Mouse (Mus musculus): ENCODE measurements around the gene Ccs. TPM values are rescaled to one million over a fixed set of nuclear protein-coding genes. Genes with fewer than 3 reads are reported as not detected.

Gene Ccs
- total and polyA plus RNA-seq, 2 experiments from 2014 or later, result 41.8 to 58.6 TPM

- peaks cover 22% of the 10 kb centered on the region for H3K4me1 ChIP-seq (ENCODE audit: control insufficient read depth, insufficient read depth)
- no peak overlapping the region for H3K9ac ChIP-seq (replicated peaks; ENCODE audit: low read depth, low read length)
- ATAC-seq (ENCODE audit: insufficient read depth, low read depth) (no peak), DNase-seq (ENCODE audit: low spot score) (no peak)
- H3K9me3 ChIP-seq (replicated peaks; ENCODE audit: control insufficient read depth, low read length), result no peaks in the 10 kb centered on the region
- WGBS, result 93% methylated on average over 2 of the region's 2 CpGs
- no peak overlapping the region for H3K4me2 ChIP-seq (ENCODE audit: low read depth, low read length)
- no peaks in the 10 kb centered on the region for H3K27me3 ChIP-seq (ENCODE audit: control insufficient read depth, insufficient read depth, low read length)
- no peak for TF ChIP-seq EP300 (IDR thresholded peaks at IDR 0.05; ENCODE audit: low read depth)
- peaks cover 73% of the 10 kb centered on the region for H3K36me3 ChIP-seq (replicated peaks; ENCODE audit: control insufficient read depth, insufficient read depth, low read length)
- no peak overlapping the region for H3K27ac ChIP-seq (ENCODE audit: low read depth)
- no peak overlapping the region for H3K4me3 ChIP-seq (ENCODE audit: low read depth, low read length)
Measured at GRCm38 (mm10) chr19:4786313-4786712, 52.8 kb downstream of the Ccs start.

GRCm38 (mm10) chr19:4785206-4785605, 53.9 kb downstream of the Ccs start:
- H3K27ac ChIP-seq (ENCODE audit: low read depth), result peak overlapping the region; percentile 58; the same call in 1 of the 2 replicates
- H3K36me3 ChIP-seq (replicated peaks; ENCODE audit: control insufficient read depth, insufficient read depth, low read length), result peaks cover 66% of the 10 kb centered on the region
- H3K9ac ChIP-seq (replicated peaks; ENCODE audit: low read depth, low read length), result no peak overlapping the region
- WGBS, result 66% methylated on average over 7 of the region's 7 CpGs
- ATAC-seq (ENCODE audit: insufficient read depth, low read depth) (no peak), DNase-seq (ENCODE audit: low spot score) (no peak)
- peaks cover 25% of the 10 kb centered on the region for H3K4me1 ChIP-seq (ENCODE audit: control insufficient read depth, insufficient read depth)
- TF ChIP-seq EP300 (IDR thresholded peaks at IDR 0.05; ENCODE audit: low read depth), result no peak
- no peak for TF ChIP-seq CTCF (IDR thresholded peaks at IDR 0.05; ENCODE audit: low read depth)
- no peaks in the 10 kb centered on the region for H3K27me3 ChIP-seq (ENCODE audit: control insufficient read depth, insufficient read depth, low read length)
- H3K9me3 ChIP-seq (replicated peaks; ENCODE audit: control insufficient read depth, low read length), result no peaks in the 10 kb centered on the region
- H3K4me2 ChIP-seq (ENCODE audit: low read depth, low read length), result no peak overlapping the region
- no peak overlapping the region for H3K4me3 ChIP-seq (ENCODE audit: low read depth, low read length)

GRCm38 (mm10) chr19:4782891-4783290, 56.2 kb downstream of the Ccs start:
- no peak for ATAC-seq (ENCODE audit: insufficient read depth, low read depth)
- 71% methylated on average over 2 of the region's 2 CpGs for WGBS

More at GRCm38 (mm10) chr19:4782891-4783290, 56.2 kb downstream of the Ccs start:
- Histone ChIP-seq H3K36me3 (replicated peaks; ENCODE audit: control insufficient read depth, insufficient read depth, low read length) (peaks cover 74% of the 10 kb centered on the region), H3K27ac (ENCODE audit: low read depth) (no peak overlapping the region), H3K4me1 (ENCODE audit: control insufficient read depth, insufficient read depth) (peaks cover 25% of the 10 kb centered on the region; the same call in 1 of the 2 replicates), H3K9ac (replicated peaks; ENCODE audit: low read depth, low read length) (no peak overlapping the region), H3K4me2 (ENCODE audit: low read depth, low read length) (no peak overlapping the region), H3K27me3 (ENCODE audit: control insufficient read depth, insufficient read depth, low read length) (no peaks in the 10 kb centered on the region), H3K4me3 (ENCODE audit: low read depth, low read length) (no peak overlapping the region), H3K9me3 (replicated peaks; ENCODE audit: control insufficient read depth, low read length) (no peaks in the 10 kb centered on the region)
- no peak for DNase-seq (ENCODE audit: low spot score)
- TF ChIP-seq CTCF (IDR thresholded peaks at IDR 0.05; ENCODE audit: low read depth) (no peak), EP300 (IDR thresholded peaks at IDR 0.05; ENCODE audit: low read depth) (no peak)

Other genes with a start within 250 kb of the Ccs start
- gene Lrfn4, start 223.7 kb downstream of the Ccs start, total RNA-seq (2014; rRNA removed; ENCODE audit: low replicate concordance), result 32.2 and 45.8 TPM in 2 replicates
- 1.7 and 1.9 TPM in 2 replicates for gene Lrfn4, start 223.7 kb downstream of the Ccs start, polyA plus RNA-seq (2015; fragmentation: Nextera tagmentation; extraction: Ambion mirVana)
- gene Rce1, start 213.7 kb downstream of the Ccs start, total RNA-seq (2014; rRNA removed; ENCODE audit: low replicate concordance), result 60.6 and 64.6 TPM in 2 replicates
- 24.8 and 25.6 TPM in 2 replicates for gene Rce1, start 213.7 kb downstream of the Ccs start, polyA plus RNA-seq (2015; fragmentation: Nextera tagmentation; extraction: Ambion mirVana)
- gene Gm960, start 140.7 kb downstream of the Ccs start, total RNA-seq (2014; rRNA removed; ENCODE audit: low replicate concordance), result 0.43 TPM in 1 of 2 replicates, not detected in the other
- 0.54 and 1.6 TPM in 2 replicates for gene Gm960, start 140.7 kb downstream of the Ccs start, polyA plus RNA-seq (2015; fragmentation: Nextera tagmentation; extraction: Ambion mirVana)
- gene Sptbn2, start 128.2 kb downstream of the Ccs start, total RNA-seq (2014; rRNA removed; ENCODE audit: low replicate concordance), result 0.04 TPM in 2 replicates
- gene Sptbn2, start 128.2 kb downstream of the Ccs start, polyA plus RNA-seq (2015; fragmentation: Nextera tagmentation; extraction: Ambion mirVana), result 0.05 and 0.12 TPM in 2 replicates
- gene Rbm4b, start 82.8 kb downstream of the Ccs start, total RNA-seq (2014; rRNA removed; ENCODE audit: low replicate concordance), result 9.3 and 30.2 TPM in 2 replicates
- 20.3 and 22.5 TPM in 2 replicates for gene Rbm4b, start 82.8 kb downstream of the Ccs start, polyA plus RNA-seq (2015; fragmentation: Nextera tagmentation; extraction: Ambion mirVana)
- gene Rbm4, start 45.4 kb downstream of the Ccs start, total RNA-seq (2014; rRNA removed; ENCODE audit: low replicate concordance), result 63.4 and 75.1 TPM in 2 replicates
- 40.8 and 43.9 TPM in 2 replicates for gene Rbm4, start 45.4 kb downstream of the Ccs start, polyA plus RNA-seq (2015; fragmentation: Nextera tagmentation; extraction: Ambion mirVana)
- gene Gm21992, start 27.7 kb downstream of the Ccs start, total RNA-seq (2014; rRNA removed; ENCODE audit: low replicate concordance), result 3.7 and 12.4 TPM in 2 replicates
- 17.6 and 21.6 TPM in 2 replicates for gene Gm21992, start 27.7 kb downstream of the Ccs start, polyA plus RNA-seq (2015; fragmentation: Nextera tagmentation; extraction: Ambion mirVana)
- 25.3 and 28.1 TPM in 2 replicates for gene Rbm14, start 27.7 kb downstream of the Ccs start, total RNA-seq (2014; rRNA removed; ENCODE audit: low replicate concordance)
- gene Rbm14, start 27.7 kb downstream of the Ccs start, polyA plus RNA-seq (2015; fragmentation: Nextera tagmentation; extraction: Ambion mirVana), result 21.2 and 24.9 TPM in 2 replicates
- not detected in 2 replicates for gene Ccdc87, start within 50 bp of the Ccs start, total RNA-seq (2014; rRNA removed; ENCODE audit: low replicate concordance)
- 0.08 and 0.10 TPM in 2 replicates for gene Ccdc87, start within 50 bp of the Ccs start, polyA plus RNA-seq (2015; fragmentation: Nextera tagmentation; extraction: Ambion mirVana)
- 49.5 and 56.8 TPM in 2 replicates for gene Ctsf, start 15.8 kb upstream of the Ccs start, total RNA-seq (2014; rRNA removed; ENCODE audit: low replicate concordance)
- gene Ctsf, start 15.8 kb upstream of the Ccs start, polyA plus RNA-seq (2015; fragmentation: Nextera tagmentation; extraction: Ambion mirVana), result 39.7 and 43.6 TPM in 2 replicates
- gene Actn3, start 38.6 kb upstream of the Ccs start, total RNA-seq (2014; rRNA removed; ENCODE audit: low replicate concordance), result 0.95 and 1.2 TPM in 2 replicates
- 0.72 and 0.78 TPM in 2 replicates for gene Actn3, start 38.6 kb upstream of the Ccs start, polyA plus RNA-seq (2015; fragmentation: Nextera tagmentation; extraction: Ambion mirVana)
- 8.7 and 11.6 TPM in 2 replicates for gene Zdhhc24, start 39.3 kb upstream of the Ccs start, total RNA-seq (2014; rRNA removed; ENCODE audit: low replicate concordance)
- 5.9 TPM in 2 replicates for gene Zdhhc24, start 39.3 kb upstream of the Ccs start, polyA plus RNA-seq (2015; fragmentation: Nextera tagmentation; extraction: Ambion mirVana)
- 5.4 and 5.8 TPM in 2 replicates for gene Bbs1, start 67.3 kb upstream of the Ccs start, total RNA-seq (2014; rRNA removed; ENCODE audit: low replicate concordance)
- gene Bbs1, start 67.3 kb upstream of the Ccs start, polyA plus RNA-seq (2015; fragmentation: Nextera tagmentation; extraction: Ambion mirVana), result 1.1 and 1.4 TPM in 2 replicates
- gene Dpp3, start 89.0 kb upstream of the Ccs start, total RNA-seq (2014; rRNA removed; ENCODE audit: low replicate concordance), result 60.1 and 116 TPM in 2 replicates
- 40.8 and 44.3 TPM in 2 replicates for gene Dpp3, start 89.0 kb upstream of the Ccs start, polyA plus RNA-seq (2015; fragmentation: Nextera tagmentation; extraction: Ambion mirVana)
- gene Peli3, start 103.8 kb upstream of the Ccs start, total RNA-seq (2014; rRNA removed; ENCODE audit: low replicate concordance), result 0.76 TPM in 1 of 2 replicates, not detected in the other
- 0.27 and 0.31 TPM in 2 replicates for gene Peli3, start 103.8 kb upstream of the Ccs start, polyA plus RNA-seq (2015; fragmentation: Nextera tagmentation; extraction: Ambion mirVana)
- 35.0 and 61.4 TPM in 2 replicates for gene Mrpl11, start 122.8 kb upstream of the Ccs start, total RNA-seq (2014; rRNA removed; ENCODE audit: low replicate concordance)
- gene Mrpl11, start 122.8 kb upstream of the Ccs start, polyA plus RNA-seq (2015; fragmentation: Nextera tagmentation; extraction: Ambion mirVana), result 128 and 131 TPM in 2 replicates
- 0.15 TPM in 1 of 2 replicates, not detected in the other for gene Npas4, start 151.0 kb upstream of the Ccs start, total RNA-seq (2014; rRNA removed; ENCODE audit: low replicate concordance)
- gene Npas4, start 151.0 kb upstream of the Ccs start, polyA plus RNA-seq (2015; fragmentation: Nextera tagmentation; extraction: Ambion mirVana), result 0.03 TPM in 1 of 2 replicates, not detected in the other
- 13.8 and 17.3 TPM in 2 replicates for gene Slc29a2, start 184.5 kb upstream of the Ccs start, total RNA-seq (2014; rRNA removed; ENCODE audit: low replicate concordance)
- gene Slc29a2, start 184.5 kb upstream of the Ccs start, polyA plus RNA-seq (2015; fragmentation: Nextera tagmentation; extraction: Ambion mirVana), result 11.5 and 11.7 TPM in 2 replicates
- gene B4gat1, start 199.5 kb upstream of the Ccs start, total RNA-seq (2014; rRNA removed; ENCODE audit: low replicate concordance), result 46.2 and 58.3 TPM in 2 replicates
- gene B4gat1, start 199.5 kb upstream of the Ccs start, polyA plus RNA-seq (2015; fragmentation: Nextera tagmentation; extraction: Ambion mirVana), result 47.4 and 48.2 TPM in 2 replicates
- gene AC124502.3, start 199.6 kb upstream of the Ccs start, total RNA-seq (2014; rRNA removed; ENCODE audit: low replicate concordance), result 1.7 TPM in 1 of 2 replicates, not detected in the other
- 0.97 and 1.4 TPM in 2 replicates for gene AC124502.3, start 199.6 kb upstream of the Ccs start, polyA plus RNA-seq (2015; fragmentation: Nextera tagmentation; extraction: Ambion mirVana)
- gene Brms1, start 202.0 kb upstream of the Ccs start, total RNA-seq (2014; rRNA removed; ENCODE audit: low replicate concordance), result 1.9 and 13.6 TPM in 2 replicates
- 20.0 and 20.4 TPM in 2 replicates for gene Brms1, start 202.0 kb upstream of the Ccs start, polyA plus RNA-seq (2015; fragmentation: Nextera tagmentation; extraction: Ambion mirVana)
- 3.1 and 3.2 TPM in 2 replicates for gene Rin1, start 211.1 kb upstream of the Ccs start, total RNA-seq (2014; rRNA removed; ENCODE audit: low replicate concordance)
- gene Rin1, start 211.1 kb upstream of the Ccs start, polyA plus RNA-seq (2015; fragmentation: Nextera tagmentation; extraction: Ambion mirVana), result 0.97 and 1.3 TPM in 2 replicates
- 19.8 and 24.4 TPM in 2 replicates for gene Cd248, start 228.7 kb upstream of the Ccs start, total RNA-seq (2014; rRNA removed; ENCODE audit: low replicate concordance)
- 7.8 and 8.8 TPM in 2 replicates for gene Cd248, start 228.7 kb upstream of the Ccs start, polyA plus RNA-seq (2015; fragmentation: Nextera tagmentation; extraction: Ambion mirVana)
- gene Tmem151a, start 246.2 kb upstream of the Ccs start, total RNA-seq (2014; rRNA removed; ENCODE audit: low replicate concordance), result 2.6 and 4.3 TPM in 2 replicates
- gene Tmem151a, start 246.2 kb upstream of the Ccs start, polyA plus RNA-seq (2015; fragmentation: Nextera tagmentation; extraction: Ambion mirVana), result 3.0 and 3.3 TPM in 2 replicates
- 160 and 168 TPM in 2 replicates for gene Yif1a, start 249.2 kb upstream of the Ccs start, total RNA-seq (2014; rRNA removed; ENCODE audit: low replicate concordance)
- gene Yif1a, start 249.2 kb upstream of the Ccs start, polyA plus RNA-seq (2015; fragmentation: Nextera tagmentation; extraction: Ambion mirVana), result 109 and 120 TPM in 2 replicates